Mouse (Mus musculus): Measurements from ENCODE around the gene Gm49373.
"Not testable (repeated sequence)": the region's sequence is repeated elsewhere in the genome, so short reads cannot be mapped to it uniquely, and the experiment has no call there.

The Gm49373 gene

GRCm38 (mm10) chr9:21072641-21073040 is 255 bp downstream of the Gm49373 start:
- DNase-seq = no peak

GRCm38 (mm10) chr9:21067006-21067684 is 5.8 kb downstream of the Gm49373 start, which contains the start of gene Zglp1:
Zglp1 (minus strand) TSS chr9:21067093.
- DNase-seq = no peak

- DNase-seq = no peak
Measured at GRCm38 (mm10) chr9:21062928-21063327, 10.0 kb downstream of the Gm49373 start.

- DNase-seq = no peak
Measured at GRCm38 (mm10) chr9:21051578-21051977, 21.3 kb downstream of the Gm49373 start.

- no peak for DNase-seq
Measured at GRCm38 (mm10) chr9:21045235-21045634, 27.7 kb downstream of the Gm49373 start.

- not testable (repeated sequence) for DNase-seq
Measured at GRCm38 (mm10) chr9:21044785-21045184, 28.1 kb downstream of the Gm49373 start.

- DNase-seq = no peak
Measured at GRCm38 (mm10) chr9:21043563-21043962, 29.3 kb downstream of the Gm49373 start.

GRCm38 (mm10) chr9:21041308-21041707 is 31.6 kb downstream of the Gm49373 start:
- DNase-seq = no peak

- no peak for DNase-seq
Measured at GRCm38 (mm10) chr9:21039779-21040178, 33.1 kb downstream of the Gm49373 start.

- DNase-seq = peak; percentile 66
Measured at GRCm38 (mm10) chr9:21037481-21037891, 35.4 kb downstream of the Gm49373 start.

GRCm38 (mm10) chr9:21036666-21037065 is 36.2 kb downstream of the Gm49373 start:
- DNase-seq = no peak

GRCm38 (mm10) chr9:21036161-21036560 is 36.7 kb downstream of the Gm49373 start:
- no peak for DNase-seq

- DNase-seq = no peak
Measured at GRCm38 (mm10) chr9:21035586-21035985, 37.3 kb downstream of the Gm49373 start.

GRCm38 (mm10) chr9:21034481-21035085 is 38.3 kb downstream of the Gm49373 start:
- DNase-seq = no peak

GRCm38 (mm10) chr9:21033136-21033535 is 39.8 kb downstream of the Gm49373 start:
- no peak for DNase-seq

GRCm38 (mm10) chr9:21032491-21032890 is 40.4 kb downstream of the Gm49373 start:
- DNase-seq = no peak

- DNase-seq = peak; percentile 75
Measured at GRCm38 (mm10) chr9:21031896-21032351, 41.0 kb downstream of the Gm49373 start, which contains the start of gene Icam5. Icam5 (plus strand) TSS chr9:21032073.

GRCm38 (mm10) chr9:21031251-21031895 is 41.5 kb downstream of the Gm49373 start:
- peak; percentile 69 for DNase-seq

- peak; percentile 82 for DNase-seq
Measured at GRCm38 (mm10) chr9:21030781-21031250, 42.1 kb downstream of the Gm49373 start.

GRCm38 (mm10) chr9:21030055-21030600 is 42.8 kb downstream of the Gm49373 start:
- no peak for DNase-seq

GRCm38 (mm10) chr9:21029291-21030054 is 43.4 kb downstream of the Gm49373 start, which contains the start of gene Icam4:
Icam4 (plus strand) TSS chr9:21029373.
- peak; percentile 75 for DNase-seq

- no peak for DNase-seq
Measured at GRCm38 (mm10) chr9:21028560-21029110, 44.3 kb downstream of the Gm49373 start.
